Mouse (Mus musculus): ENCODE measurements at regions not wholly inside any gene's neighbourhood (a gene's known extent, or its start where the extent isn't known, plus 50 kb on each side); places are given as distances from the start of the nearest gene placed in this dataset.

DNA sequence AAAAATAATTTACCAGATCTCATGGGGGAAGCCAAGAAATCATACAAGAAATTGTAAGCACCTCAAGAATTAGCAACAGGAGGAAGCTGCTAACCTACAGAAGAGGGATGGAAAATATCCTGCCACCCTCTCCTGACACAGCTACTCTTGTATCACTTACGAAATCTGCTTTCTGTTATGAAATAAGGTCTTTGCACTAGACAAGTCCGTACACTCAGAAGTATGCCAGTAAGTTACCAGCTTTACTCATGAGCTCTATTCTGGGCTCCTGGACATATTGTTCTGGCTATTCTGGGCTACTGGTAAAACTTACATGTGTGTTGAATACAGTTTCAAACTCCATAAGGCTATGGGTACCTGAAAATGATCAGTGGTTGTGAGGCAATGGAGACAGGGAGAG, 379.9 kb downstream of the Pmp22 start:
- no peak for TF ChIP-seq USF1 (IDR thresholded peaks at IDR 0.05; ENCODE audit: low read depth)
- no peak for TF ChIP-seq E2F4 (IDR thresholded peaks at IDR 0.05; ENCODE audit: insufficient read depth)
- no peak for TF ChIP-seq REST (IDR thresholded peaks at IDR 0.05; ENCODE audit: insufficient read depth, insufficient read length)
- TF ChIP-seq MAX (IDR thresholded peaks at IDR 0.05; ENCODE audit: low read depth) = no peak
- TF ChIP-seq POLR2A (IDR thresholded peaks at IDR 0.05; ENCODE audit: insufficient read length, low read depth) = no peak
- TF ChIP-seq CEBPB (IDR thresholded peaks at IDR 0.05; ENCODE audit: insufficient read depth, poor library complexity, severe bottlenecking) = no peak

Measured in myocyte (in vitro differentiated cells).